Mouse (Mus musculus) erythroblast, embryonic 14.5 days (primary cell): ENCODE results near the gene Ino80. TPM values are rescaled to one million over a fixed set of nuclear protein-coding genes. Genes with fewer than 3 reads are reported as not detected.

Experiments
- H3K27me3 ChIP-seq: 2 replicates; pipeline ENCODE4 v1.6.1; 2012; ENCODE audit warnings: inconsistent platforms; ENCODE audit not compliant: control insufficient read depth
- H3K36me3 ChIP-seq: 2 replicates; pipeline ENCODE4 v1.6.1; 2012; ENCODE audit warnings: mild to moderate bottlenecking, inconsistent platforms; ENCODE audit not compliant: control insufficient read depth
- H3K4me1 ChIP-seq: 2 replicates; pipeline ENCODE4 v1.6.1; 2012; ENCODE audit warnings: inconsistent platforms; ENCODE audit not compliant: control insufficient read depth
- H3K4me3 ChIP-seq: replicated peaks from 2 replicates; pipeline ENCODE3; 2012; ENCODE audit warnings: moderate library complexity, mild to moderate bottlenecking, inconsistent platforms
- H3K9me3 ChIP-seq: 2 replicates; pipeline ENCODE4 v1.6.1; 2012; ENCODE audit warnings: low read length, inconsistent platforms, mixed read lengths; ENCODE audit not compliant: control insufficient read depth
- GATA1 ChIP-seq: IDR thresholded peaks from 2 replicates; pipeline ENCODE4 v1.6.1; 2012; ENCODE audit warnings: low read length, inconsistent platforms, mixed read lengths
- TAL1 ChIP-seq: IDR thresholded peaks from 3 replicates; pipeline ENCODE4 v1.6.1; 2012; ENCODE audit warnings: low read length, inconsistent platforms, mixed read lengths
- polyA plus RNA-seq: library from polyadenylated mRNA; stranded (reverse); fragments of >175 nt; gene quantifications from 2 replicates; pipeline ENCODE4 v1.2.3, GENCODE M21; 2012

The Ino80 gene
- polyA plus RNA-seq, 1 experiment = 0.22 TPM

- Histone ChIP-seq H3K36me3 (peaks cover 42% of the 10 kb centered on the region), H3K27me3 (no peaks in the 10 kb centered on the region), H3K9me3 (no peaks in the 10 kb centered on the region), H3K4me3 (no peak overlapping the region), H3K4me1 (no peaks in the 10 kb centered on the region)
- TF ChIP-seq TAL1 (no peak), GATA1 (no peak)
Observed at GRCm38 (mm10) chr2:119367346-119367745, 110.1 kb downstream of the Ino80 start.

- TF ChIP-seq GATA1 = no peak
- no peak for TF ChIP-seq TAL1
- Histone ChIP-seq H3K4me3 (no peak overlapping the region), H3K27me3 (no peaks in the 10 kb centered on the region), H3K36me3 (peaks cover 24% of the 10 kb centered on the region), H3K4me1 (no peaks in the 10 kb centered on the region), H3K9me3 (peaks cover 6% of the 10 kb centered on the region)
Observed at GRCm38 (mm10) chr2:119364969-119365368, 112.5 kb downstream of the Ino80 start.

- Histone ChIP-seq H3K27me3 (no peaks in the 10 kb centered on the region), H3K36me3 (no peaks in the 10 kb centered on the region), H3K4me1 (peaks cover 3% of the 10 kb centered on the region), H3K9me3 (peaks cover 6% of the 10 kb centered on the region), H3K4me3 (no peak overlapping the region)
- TF ChIP-seq TAL1 (no peak), GATA1 (no peak)
Observed at GRCm38 (mm10) chr2:119359721-119360291, 117.7 kb downstream of the Ino80 start.

GRCm38 (mm10) chr2:119358249-119358648 is 119.2 kb downstream of the Ino80 start:
- Histone ChIP-seq H3K4me1 (peaks cover 3% of the 10 kb centered on the region), H3K27me3 (peaks cover 4% of the 10 kb centered on the region), H3K36me3 (peaks cover 10% of the 10 kb centered on the region), H3K9me3 (peaks cover 6% of the 10 kb centered on the region), H3K4me3 (no peak overlapping the region)
- TF ChIP-seq GATA1 (no peak), TAL1 (no peak)

GRCm38 (mm10) chr2:119356805-119357204 is 120.7 kb downstream of the Ino80 start:
- H3K9me3 ChIP-seq = peaks cover 3% of the 10 kb centered on the region
- TF ChIP-seq TAL1 (no peak), GATA1 (no peak)

GRCm38 (mm10) chr2:119356310-119356709 is 121.2 kb downstream of the Ino80 start:
- peaks cover 21% of the 10 kb centered on the region for H3K27me3 ChIP-seq
- H3K4me3 ChIP-seq = no peak overlapping the region
- H3K9me3 ChIP-seq = no peaks in the 10 kb centered on the region
- peaks cover 17% of the 10 kb centered on the region for H3K36me3 ChIP-seq
- TF ChIP-seq TAL1 (no peak), GATA1 (no peak)
- peaks cover 10% of the 10 kb centered on the region for H3K4me1 ChIP-seq

More at GRCm38 (mm10) chr2:119356805-119357204, 120.7 kb downstream of the Ino80 start:
- peaks cover 17% of the 10 kb centered on the region for H3K36me3 ChIP-seq
- no peak overlapping the region for H3K4me3 ChIP-seq
- peaks cover 5% of the 10 kb centered on the region for H3K4me1 ChIP-seq
- peaks cover 16% of the 10 kb centered on the region for H3K27me3 ChIP-seq

- H3K36me3 ChIP-seq = peaks cover 17% of the 10 kb centered on the region
- no peak for TF ChIP-seq GATA1
- no peak for TF ChIP-seq TAL1
- H3K4me1 ChIP-seq = peaks cover 16% of the 10 kb centered on the region
- peaks cover 28% of the 10 kb centered on the region for H3K27me3 ChIP-seq
- no peaks in the 10 kb centered on the region for H3K9me3 ChIP-seq
- H3K4me3 ChIP-seq = no peak overlapping the region
Observed at GRCm38 (mm10) chr2:119355651-119356050, 121.8 kb downstream of the Ino80 start.

GRCm38 (mm10) chr2:119355089-119355488 is 122.4 kb downstream of the Ino80 start:
- Histone ChIP-seq H3K27me3 (peaks cover 33% of the 10 kb centered on the region), H3K4me3 (no peak overlapping the region), H3K36me3 (peaks cover 17% of the 10 kb centered on the region), H3K4me1 (peaks cover 22% of the 10 kb centered on the region), H3K9me3 (no peaks in the 10 kb centered on the region)
- no peak for TF ChIP-seq TAL1
- no peak for TF ChIP-seq GATA1

GRCm38 (mm10) chr2:119353707-119354106 is 123.8 kb downstream of the Ino80 start:
- Histone ChIP-seq H3K4me3 (no peak overlapping the region), H3K36me3 (peaks cover 17% of the 10 kb centered on the region), H3K9me3 (no peaks in the 10 kb centered on the region), H3K4me1 (peaks cover 23% of the 10 kb centered on the region), H3K27me3 (peaks cover 34% of the 10 kb centered on the region)
- TF ChIP-seq GATA1 (no peak), TAL1 (no peak)
